27 mouse cellular contexts compared by ENCODE assay signal in the genomic region with DNA sequence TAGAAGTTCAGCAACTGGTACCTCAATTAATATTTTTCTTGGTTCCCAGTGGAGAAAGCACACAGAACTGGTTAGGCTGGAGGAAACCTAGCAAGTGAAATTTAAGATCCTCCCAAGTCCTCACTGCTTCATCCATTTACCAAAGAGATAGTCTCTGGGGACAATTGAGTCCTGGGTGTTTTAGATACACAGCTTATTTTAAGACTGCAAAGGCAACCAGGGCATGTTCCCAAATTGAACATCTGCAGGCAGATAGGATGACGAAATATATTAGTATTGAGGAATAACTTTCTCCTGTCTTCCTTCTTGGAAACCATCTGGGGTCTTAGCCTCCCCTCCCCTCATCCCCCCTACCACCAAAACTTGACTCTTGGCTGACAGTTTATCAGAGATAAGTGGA.
DNase-seq lines count a peak whose midpoint lies in the region; ATAC-seq lines count a peak whose summit lies in the region.
"Had no signal": no experiment of that assay in that cellular context is flagged by ENCODE, and none has a peak within 500 bp of the region (broad histone marks: within the 10 kb centered on the region; RNA-seq: fewer than 3 reads in every experiment).

No protein-coding gene starts in this region.

- no peak overlapping the region for H3K4me2 ChIP-seq in embryonic facial prominence, embryonic 13.5 days
- H3K4me2 ChIP-seq: heart, embryonic 13.5 days; hindbrain, embryonic 12.5 days had no signal

- DNase-seq in gastrocnemius, adult 8-10 months (ENCODE audit: low spot score in 2 of 2), result peak; percentile 16 to 23
- no peak for DNase-seq in gastrocnemius, postnatal 10 days
- peak; percentile 16 to 17 for DNase-seq in heart, postnatal 14 days
- no peak for DNase-seq in heart, embryonic 10.5 days (ENCODE audit: low spot score)
- DNase-seq in skeletal muscle tissue, adult 2 months (ENCODE audit: low read depth, low spot score), result peak; percentile 79
- no peak for DNase-seq in spleen, postnatal 4 days (ENCODE audit: low spot score in 2 of 2)
- no peak for DNase-seq in cerebellum, adult 9-11 months
- DNase-seq: adrenal gland, postnatal 10 days; cerebellum, adult 8-10 months; cerebellum, postnatal 36 days; kidney, postnatal 14 days; layer of hippocampus, adult 9-11 months; liver; lung, adult 2 months; lung, postnatal 10 days; midbrain, embryonic 14.5 days; retina, postnatal 1 day; right cerebral cortex, postnatal 14 days; thymus, postnatal 25 days had no signal

- no peak overlapping the region for H3K27ac ChIP-seq in heart, embryonic 10.5 days
- H3K27ac ChIP-seq in embryonic facial prominence, embryonic 13.5 days, result peak overlapping the region; percentile 62; the same call in 1 of the 2 replicates
- H3K27ac ChIP-seq: heart, embryonic 13.5 days; hindbrain, embryonic 12.5 days; liver, embryonic 14.5 days had no signal

- 0 out of 2 replicates have a peak, but pooled peaks cover 3% of the 10 kb centered on the region for H3K27me3 ChIP-seq in heart, embryonic 10.5 days (ENCODE audit: insufficient read depth, poor library complexity, severe bottlenecking)
- no peaks in the 10 kb centered on the region for H3K27me3 ChIP-seq in embryonic facial prominence, embryonic 13.5 days
- H3K27me3 ChIP-seq: heart, embryonic 13.5 days; hindbrain, embryonic 12.5 days; Patski had no signal

- no peak overlapping the region for H3K9ac ChIP-seq in embryonic facial prominence, embryonic 13.5 days
- H3K9ac ChIP-seq: heart, embryonic 13.5 days; hindbrain, embryonic 12.5 days; liver, embryonic 14.5 days had no signal

- H3K4me3 ChIP-seq in heart, embryonic 10.5 days, result no peak overlapping the region
- H3K4me3 ChIP-seq in embryonic facial prominence, embryonic 13.5 days, result no peak overlapping the region
- H3K4me3 ChIP-seq: heart, embryonic 13.5 days; hindbrain, embryonic 12.5 days had no signal

- 84% methylated on average over 1 of the region's 1 CpGs for WGBS in heart, embryonic 10.5 days
- WGBS in embryonic facial prominence, embryonic 13.5 days, result 57% methylated on average over 1 of the region's 1 CpGs

- intact Hi-C loops in heart, postnatal 14 days (cut with DNase I), result no loop called here

- H3K4me1 ChIP-seq in heart, embryonic 10.5 days, result peaks cover 6% of the 10 kb centered on the region
- H3K4me1 ChIP-seq in embryonic facial prominence, embryonic 13.5 days, result peaks cover 37% of the 10 kb centered on the region

- no peaks in the 10 kb centered on the region for H3K36me3 ChIP-seq in heart, embryonic 10.5 days
- no peaks in the 10 kb centered on the region for H3K36me3 ChIP-seq in embryonic facial prominence, embryonic 13.5 days
- H3K36me3 ChIP-seq: heart, embryonic 13.5 days; hindbrain, embryonic 12.5 days had no signal

- H3K9me3 ChIP-seq in heart, embryonic 10.5 days, result no peaks in the 10 kb centered on the region
- no peaks in the 10 kb centered on the region for H3K9me3 ChIP-seq in embryonic facial prominence, embryonic 13.5 days
- H3K9me3 ChIP-seq: heart, embryonic 13.5 days; hindbrain, embryonic 12.5 days had no signal

- no peak for ATAC-seq in embryonic facial prominence, embryonic 13.5 days (ENCODE audit: insufficient number of reproducible peaks, insufficient read depth, low FRiP score, low TSS enrichment, low read depth)
- ATAC-seq: forebrain, embryonic 14.5 days; hindbrain, postnatal 0 days; intestine, postnatal 0 days; Patski had no signal

Comparison
In these comparisons a context has a peak if more than half of its experiments do, and no peak if none do; other contexts are left out.
1. DNase-seq: peak in gastrocnemius, adult 8-10 months (2 of 2), heart, postnatal 14 days (2 of 2) and skeletal muscle tissue, adult 2 months (single experiment); none in gastrocnemius, postnatal 10 days (single experiment), heart, embryonic 10.5 days (single experiment), spleen, postnatal 4 days (0 of 2) and cerebellum, adult 9-11 months (single experiment).